Mouse (Mus musculus) CH12.LX (cell line): Measurements from ENCODE around the gene Gm21190. TPM values are rescaled to one million over a fixed set of nuclear protein-coding genes. Genes with fewer than 3 reads are reported as not detected.
"Not testable (repeated sequence)": the region's sequence is repeated elsewhere in the genome, so short reads cannot be mapped to it uniquely, and the experiment has no call there.

ENCODE experiments used
- DNase-seq: peaks from one replicate; pipeline ENCODE4 v3.0.0-alpha.2; 2013; ENCODE audit errors: extremely low read depth
- H3K27ac ChIP-seq: 2 replicates; pipeline ENCODE4 v1.5.1; 2012; ENCODE audit warnings: low read depth, mild to moderate bottlenecking, control low read depth, moderate library complexity; ENCODE audit not compliant: insufficient read depth
- H3K27me3 ChIP-seq: replicated peaks from 2 replicates; pipeline ENCODE3; 2012; ENCODE audit warnings: inconsistent platforms
- H3K36me3 ChIP-seq, 2 experiments: replicated peaks in 1 of 2; 2 replicates each; pipeline versions ENCODE3 to v1.6.1; 2012; ENCODE audit warnings: inconsistent platforms in 1 of 2, low read length in 1 of 2, mild to moderate bottlenecking in 1 of 2, mixed read lengths in 1 of 2, moderate library complexity in 1 of 2; ENCODE audit not compliant: control insufficient read depth in 1 of 2, insufficient read depth in 1 of 2
- H3K4me1 ChIP-seq, 2 experiments: 2 replicates each; pipeline ENCODE4 v1.6.1; 2012; ENCODE audit warnings: inconsistent platforms in 1 of 2, moderate library complexity in 1 of 2; ENCODE audit not compliant: insufficient read depth in 2 of 2, control insufficient read depth in 1 of 2
- H3K4me2 ChIP-seq: 2 replicates; pipeline ENCODE4 v1.6.1; 2012; ENCODE audit warnings: low read depth, mild to moderate bottlenecking, control low read depth; ENCODE audit not compliant: poor library complexity, insufficient read depth, severe bottlenecking
- H3K4me3 ChIP-seq, 3 experiments: fragments of 150-350 bp in 1 of 3; sonication (generic) in 1 of 3; replicated peaks in 1 of 3; 2 replicates each; pipeline versions ENCODE3 to v1.5.1; 2011 to 2012; ENCODE audit warnings: low read depth in 2 of 3, low read length in 2 of 3, mild to moderate bottlenecking in 2 of 3, moderate library complexity in 2 of 3, control low read depth in 1 of 3, improper control_type of control experiment in 1 of 3, inconsistent platforms in 1 of 3, mixed read lengths in 1 of 3; ENCODE audit not compliant: poor library complexity in 1 of 3
- H3K79me2 ChIP-seq: replicated peaks from 2 replicates; pipeline ENCODE4 v1.6.1; 2012; ENCODE audit warnings: mild to moderate bottlenecking, moderate library complexity; ENCODE audit not compliant: control insufficient read depth, poor library complexity, insufficient read depth, severe bottlenecking; ENCODE audit errors: extremely low read depth
- H3K9ac ChIP-seq: 2 replicates; pipeline ENCODE4 v1.6.1; 2012; ENCODE audit warnings: low read depth, mild to moderate bottlenecking, control low read depth, moderate library complexity; ENCODE audit not compliant: insufficient read depth
- H3K9me3 ChIP-seq: replicated peaks from 2 replicates; pipeline ENCODE3; 2012; ENCODE audit warnings: low read length, inconsistent platforms, mixed read lengths
- CTCF ChIP-seq, 2 experiments: IDR thresholded peaks in 1 of 2; conservative IDR thresholded peaks in 1 of 2; 2 replicates each; pipeline ENCODE4 v1.5.1; 2011 to 2012; ENCODE audit warnings: low read depth in 2 of 2, low read length in 2 of 2, improper control_type of control experiment in 1 of 2, inconsistent platforms in 1 of 2, mild to moderate bottlenecking in 1 of 2, moderate library complexity in 1 of 2
- RAD21 ChIP-seq: IDR thresholded peaks from 2 replicates; pipeline ENCODE4 v1.6.1; 2011; ENCODE audit warnings: low read depth, mild to moderate bottlenecking, low read length, improper control_type of control experiment, moderate library complexity
- SMC3 ChIP-seq: IDR thresholded peaks from 2 replicates; pipeline ENCODE4 v1.6.1; 2011; ENCODE audit warnings: low read depth, low read length, improper control_type of control experiment
- dilution Hi-C: fragments of 300-500 bp; cut with MboI; formaldehyde crosslinking; loops from 2 replicates; pipeline ENCODE4 v1.14.3; 2020; ENCODE audit warnings: low sequenced_read_pairs; ENCODE audit not compliant: extremely low pct_unique_long_range_greater_than_20kb, extremely low pct_ligation_motif_present
- in situ Hi-C: fragments of 300-500 bp; cut with MboI; formaldehyde crosslinking; loops from 3 replicates; pipeline ENCODE4 v1.14.3; 2019; ENCODE audit warnings: low sequenced_read_pairs, low pct_ligation_motif_present, low pct_unique_long_range_greater_than_20kb, mixed read lengths
- polyA plus RNA-seq: library from polyadenylated mRNA; unstranded; fragments of >175 nt; gene quantifications from 2 replicates; pipeline ENCODE4 v1.2.1, GENCODE M21; 2012; ENCODE audit warnings: low read depth; ENCODE audit not compliant: insufficient read length
- total RNA-seq, 2 experiments: library from RNA; depleted of rRNA; stranded (reverse); fragments of 300-350 nt in 1 of 2; fragments of >200 nt in 1 of 2; gene quantifications; 2 replicates each; pipeline ENCODE4 v1.2.3; 2012 to 2014

The Gm21190 gene
- total and polyA plus RNA-seq, 3 experiments = not detected

DNA sequence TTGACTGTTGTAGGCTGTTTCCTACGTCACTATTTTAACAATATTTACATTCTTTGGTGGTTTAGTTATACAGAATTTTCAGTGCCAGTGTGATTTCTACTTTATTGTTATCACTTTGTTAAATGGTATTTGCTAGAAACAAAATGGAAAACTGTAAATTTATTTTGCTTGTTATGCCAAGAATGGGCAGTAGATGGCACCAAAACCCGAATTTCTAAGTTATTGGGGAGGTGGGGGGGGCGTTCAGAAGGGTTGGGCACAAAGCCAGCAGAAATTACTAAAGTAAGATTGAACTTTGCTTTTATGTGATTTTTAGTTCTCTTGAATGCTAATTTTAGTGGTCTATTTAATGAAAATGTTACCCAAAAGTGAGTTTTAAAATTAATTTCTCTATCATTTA is 20.6 kb upstream of the Gm21190 start:
- H3K4me3 ChIP-seq, H3K4me2 ChIP-seq, dilution Hi-C loops: not testable (repeated sequence)
- TF ChIP-seq SMC3 (peak; percentile 38), CTCF (conservative IDR thresholded peaks at IDR 0.05 in 1 of 2, IDR thresholded peaks at IDR 0.05 in 1 of 2; ENCODE audit: low read depth in 2 of 2, low read length in 2 of 2) (peak in 1 of 2 experiments; percentile 52; a peak in 2 of 4 replicates), RAD21 (peak; percentile 45)
- TF ChIP-seq, all 38 proteins: peak for 3; not testable (repeated sequence) for 35
- DNase-seq = peak; percentile 33
- in situ Hi-C loops, H3K4me1 ChIP-seq, H3K27ac ChIP-seq, H3K9ac ChIP-seq, H3K36me3 ChIP-seq, H3K9me3 ChIP-seq, H3K79me2 ChIP-seq, H3K27me3 ChIP-seq: not testable (repeated sequence)

DNA sequence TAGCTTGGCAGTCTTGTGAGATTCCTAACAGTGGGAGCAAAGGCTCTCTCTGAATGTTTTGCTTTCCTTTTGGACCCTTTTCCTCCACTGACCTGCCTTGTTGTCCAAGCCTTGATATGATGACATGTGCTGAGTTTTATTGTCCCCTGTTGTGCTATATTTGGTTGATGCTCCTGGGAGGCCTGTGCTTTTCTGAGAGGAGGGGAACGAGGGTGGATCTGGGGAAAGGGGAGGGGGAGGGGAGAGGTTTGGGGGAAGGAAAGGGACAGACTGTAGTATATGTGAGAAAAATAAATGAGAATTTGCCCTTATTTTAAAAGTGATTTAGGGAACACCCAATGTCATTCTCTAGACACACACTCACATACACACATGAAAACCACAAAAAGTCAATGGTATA is 20.1 kb upstream of the Gm21190 start:
- H3K4me1 ChIP-seq, H3K27ac ChIP-seq, DNase-seq, H3K9ac ChIP-seq, dilution Hi-C loops, H3K27me3 ChIP-seq, H3K4me2 ChIP-seq, H3K36me3 ChIP-seq, H3K79me2 ChIP-seq, H3K4me3 ChIP-seq, H3K9me3 ChIP-seq, in situ Hi-C loops: not testable (repeated sequence)

DNA sequence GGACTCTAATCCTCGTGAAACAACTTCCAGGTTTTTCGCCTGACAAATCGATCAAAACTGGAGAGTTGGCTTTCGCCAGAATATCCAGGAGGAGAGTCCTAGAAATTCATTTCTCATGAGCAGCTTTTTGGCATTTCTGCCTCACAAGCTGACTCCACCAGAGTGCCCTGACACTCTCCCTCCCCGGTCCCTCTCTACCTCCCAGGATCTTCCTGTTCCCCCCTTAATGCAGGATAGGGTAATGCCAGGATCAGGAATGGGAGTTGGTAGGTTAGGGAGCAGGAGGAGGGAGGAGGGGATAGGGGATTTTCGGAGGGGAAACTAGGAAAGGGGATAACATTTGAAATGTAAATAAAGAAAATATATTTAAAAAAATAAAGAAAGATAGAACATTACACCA is 19.6 kb upstream of the Gm21190 start:
- H3K27me3 ChIP-seq, in situ Hi-C loops, H3K9ac ChIP-seq, H3K79me2 ChIP-seq, H3K27ac ChIP-seq, DNase-seq, dilution Hi-C loops, H3K9me3 ChIP-seq, H3K36me3 ChIP-seq, H3K4me2 ChIP-seq, H3K4me1 ChIP-seq, H3K4me3 ChIP-seq: not testable (repeated sequence)

DNA sequence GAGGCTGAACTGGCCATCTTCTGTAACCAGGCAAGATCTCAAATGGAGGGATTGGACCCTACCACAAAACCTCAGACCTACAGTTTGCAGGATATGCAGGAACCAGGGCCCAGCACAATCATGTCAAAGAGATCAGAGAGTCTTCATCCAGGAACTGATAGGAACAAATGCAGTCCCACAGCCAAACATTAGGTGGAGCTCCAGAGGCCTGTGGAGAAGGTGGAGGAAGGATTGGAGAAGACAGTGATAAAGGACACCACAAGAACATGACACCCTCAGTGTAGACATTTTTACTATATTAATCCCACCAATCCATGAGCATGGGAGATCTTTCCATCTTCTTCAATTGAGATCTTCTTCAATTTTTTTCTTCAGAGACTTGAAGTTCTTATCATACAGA is 6.6 kb downstream of the Gm21190 start:
- H3K4me2 ChIP-seq, dilution Hi-C loops, H3K36me3 ChIP-seq, H3K9ac ChIP-seq, H3K27ac ChIP-seq, H3K9me3 ChIP-seq, DNase-seq, H3K4me1 ChIP-seq, in situ Hi-C loops, H3K79me2 ChIP-seq, H3K4me3 ChIP-seq, H3K27me3 ChIP-seq: not testable (repeated sequence)
- peak in 1 of 2 experiments; percentile 21; a peak in 2 of 4 replicates for TF ChIP-seq CTCF (conservative IDR thresholded peaks at IDR 0.05 in 1 of 2, IDR thresholded peaks at IDR 0.05 in 1 of 2; ENCODE audit: low read depth in 2 of 2, low read length in 2 of 2)

DNA sequence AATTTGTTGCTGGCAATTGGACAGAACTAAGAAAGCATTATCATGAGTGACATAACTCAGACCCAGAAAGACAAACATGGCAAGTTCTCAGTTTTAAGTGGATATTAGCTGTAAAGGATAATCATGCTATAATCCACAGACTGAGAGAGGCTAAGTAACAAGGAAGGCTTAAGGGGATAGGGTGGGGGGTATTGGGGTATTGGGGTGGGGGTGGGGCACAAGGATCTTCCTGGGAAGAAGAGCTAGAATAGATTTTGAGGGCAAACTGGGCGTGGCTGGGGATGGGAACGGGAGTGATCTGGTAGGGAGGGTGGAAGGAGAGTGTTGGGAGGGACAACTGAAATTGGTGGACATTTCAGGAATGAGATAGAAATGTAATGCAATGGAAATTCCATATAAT is 7.0 kb downstream of the Gm21190 start:
- in situ Hi-C loops, H3K36me3 ChIP-seq, H3K79me2 ChIP-seq, H3K9me3 ChIP-seq, H3K4me3 ChIP-seq, H3K27me3 ChIP-seq, H3K4me2 ChIP-seq, dilution Hi-C loops, H3K9ac ChIP-seq, DNase-seq, H3K27ac ChIP-seq, H3K4me1 ChIP-seq: not testable (repeated sequence)
